Mouse (Mus musculus) layer of hippocampus, postnatal 36 days (tissue): ENCODE measurements around the gene Crtap. TPM values are rescaled to one million over a fixed set of nuclear protein-coding genes. Genes with fewer than 3 reads are reported as not detected.
A peak's percentile ranks its signal among the peaks of the same experiment; 100 is the strongest.
"Not testable (repeated sequence)": the region's sequence is repeated elsewhere in the genome, so short reads cannot be mapped to it uniquely, and the experiment has no call there.

Experiments used
- DNase-seq, 2 experiments: peaks; one replicate each; pipeline ENCODE4 v3.0.0; 2022
- total RNA-seq, 2 experiments: library from RNA; stranded (reverse); gene quantifications; 2 replicates each; pipeline ENCODE4 v1.2.3; 2021

The Crtap gene
- total RNA-seq, 2 experiments from 2014 or later = 6.9 to 7.0 TPM

- no peak for DNase-seq
Measured at GRCm38 (mm10) chr9:114394677-114395076, 4.2 kb upstream of the Crtap start.

- not testable (repeated sequence) for DNase-seq
Measured at GRCm38 (mm10) chr9:114394136-114394535, 3.7 kb upstream of the Crtap start.

- DNase-seq = no peak
Measured at GRCm38 (mm10) chr9:114390749-114391075, 237 bp upstream of the Crtap start.

- DNase-seq = no peak
Measured at GRCm38 (mm10) chr9:114389371-114389904, 1.0 kb downstream of the Crtap start.

- DNase-seq = no peak
Measured at GRCm38 (mm10) chr9:114388701-114389370, 1.6 kb downstream of the Crtap start.

- DNase-seq = no peak
Measured at GRCm38 (mm10) chr9:114388288-114388687, 2.2 kb downstream of the Crtap start.

GRCm38 (mm10) chr9:114387086-114387485 is 3.4 kb downstream of the Crtap start:
- DNase-seq = no peak

- DNase-seq = no peak
Measured at GRCm38 (mm10) chr9:114385160-114385559, 5.3 kb downstream of the Crtap start.

- no peak for DNase-seq
Measured at GRCm38 (mm10) chr9:114384691-114385090, 5.8 kb downstream of the Crtap start.

- DNase-seq = no peak
Measured at GRCm38 (mm10) chr9:114382936-114383710, 7.4 kb downstream of the Crtap start.

GRCm38 (mm10) chr9:114380881-114381733 is 9.4 kb downstream of the Crtap start:
- DNase-seq = no peak

- DNase-seq = no peak
Measured at GRCm38 (mm10) chr9:114379871-114380270, 10.6 kb downstream of the Crtap start.

- DNase-seq = no peak
Measured at GRCm38 (mm10) chr9:114377168-114377567, 13.3 kb downstream of the Crtap start.

- DNase-seq = no peak
Measured at GRCm38 (mm10) chr9:114375276-114375962, 15.1 kb downstream of the Crtap start.

- DNase-seq = not testable (repeated sequence)
Measured at GRCm38 (mm10) chr9:114371717-114372116, 18.8 kb downstream of the Crtap start.

- not testable (repeated sequence) for DNase-seq
Measured at GRCm38 (mm10) chr9:114369389-114369788, 21.1 kb downstream of the Crtap start.

- no peak for DNase-seq
Measured at GRCm38 (mm10) chr9:114368471-114368858, 22.0 kb downstream of the Crtap start.

GRCm38 (mm10) chr9:114367783-114368470 is 22.5 kb downstream of the Crtap start:
- DNase-seq = peak; percentile 77 to 81

- not testable (repeated sequence) for DNase-seq
Measured at GRCm38 (mm10) chr9:114329855-114330254, 60.6 kb downstream of the Crtap start, which contains the start of gene Bcl2a1c. Gene Bcl2a1c (plus strand): TSS chr9:114330135.

- not testable (repeated sequence) for DNase-seq
Measured at GRCm38 (mm10) chr9:114328332-114328731, 62.1 kb downstream of the Crtap start.

- no peak for DNase-seq
Measured at GRCm38 (mm10) chr9:114326011-114326748, 64.3 kb downstream of the Crtap start.
